Mouse (Mus musculus): ENCODE results near the gene Dusp12.

The Dusp12 gene

GRCm38 (mm10) chr1:170858872-170859271 is 26.5 kb downstream of the Dusp12 start:
- no peak for DNase-seq

GRCm38 (mm10) chr1:170857369-170857768 is 28.0 kb downstream of the Dusp12 start:
- peak; percentile 25 for DNase-seq

DNA sequence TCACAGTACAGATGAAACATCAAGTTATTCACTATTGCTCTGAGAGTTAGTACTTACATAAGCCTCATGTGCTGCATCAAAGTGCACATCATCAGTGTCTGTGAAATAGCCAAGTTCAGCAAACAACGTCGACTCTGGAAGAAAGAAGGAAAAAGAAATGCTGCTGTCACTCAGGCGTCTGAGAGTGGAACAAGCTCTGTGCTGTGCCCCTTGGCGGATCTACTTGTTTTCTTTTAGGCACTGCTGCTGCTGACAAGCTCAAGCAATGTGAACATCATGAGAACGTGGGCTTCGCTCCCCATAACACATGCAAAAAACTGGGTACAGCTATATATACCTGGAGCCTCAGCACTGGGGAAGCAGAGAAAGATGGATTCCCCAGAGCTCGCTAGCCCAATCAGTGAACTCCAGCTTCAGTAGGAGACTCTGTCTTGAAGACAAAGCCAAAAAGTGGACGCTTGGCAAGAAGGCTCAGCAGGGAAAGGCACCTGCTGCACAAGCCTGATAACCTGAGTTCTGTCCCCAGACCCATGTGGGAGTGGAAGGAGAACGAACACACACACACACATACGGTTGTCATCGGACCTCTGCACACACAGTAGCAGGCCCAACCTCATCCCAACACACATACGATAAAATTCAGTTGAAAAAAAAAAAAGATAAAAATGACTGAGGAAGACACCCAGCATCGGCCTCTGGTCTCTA is 30.1 kb downstream of the Dusp12 start:
- DNase-seq = no peak

DNA sequence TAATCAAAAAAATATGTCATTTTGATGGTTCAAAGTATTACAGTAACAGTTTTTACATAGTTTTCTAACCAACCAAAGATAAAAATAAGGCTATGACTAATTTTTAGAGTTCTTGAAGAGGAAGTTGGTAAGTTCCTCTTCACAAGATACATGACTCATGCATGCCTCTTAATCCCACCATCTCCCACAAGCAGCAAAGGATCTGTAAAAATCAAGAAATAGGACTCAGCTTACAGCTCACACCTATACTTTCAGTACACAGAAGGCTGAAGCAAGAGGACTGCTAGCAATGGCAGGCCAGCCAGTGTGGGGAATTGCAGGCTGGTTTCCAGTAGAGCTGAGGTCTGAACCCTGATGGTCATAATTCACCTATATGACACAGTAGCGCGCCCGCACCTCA is 31.7 kb downstream of the Dusp12 start:
- no peak for DNase-seq

- no peak for DNase-seq
These were observed 34.4 kb downstream of the Dusp12 start for GRCm38 (mm10) chr1:170850637-170851624.

DNA sequence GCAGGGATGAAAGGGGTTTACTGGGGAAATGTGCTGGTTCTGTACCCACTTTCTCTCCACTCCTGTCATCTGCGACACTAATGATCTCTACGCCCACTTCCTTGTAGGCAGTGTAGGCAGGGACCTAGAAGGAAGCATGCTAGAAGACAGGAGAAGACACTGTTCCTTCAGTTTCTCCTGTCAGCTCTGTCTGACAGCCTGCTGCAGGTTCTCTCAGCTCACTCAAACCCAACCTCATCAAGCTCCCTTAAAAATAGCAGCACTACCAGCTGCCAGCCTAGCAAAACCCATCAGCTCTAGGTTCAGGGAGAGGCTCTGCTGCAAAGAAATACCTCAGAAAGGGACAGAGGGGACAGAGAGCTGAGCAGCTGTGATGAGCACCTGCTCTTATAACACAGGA is 35.3 kb downstream of the Dusp12 start:
- DNase-seq = no peak

DNA sequence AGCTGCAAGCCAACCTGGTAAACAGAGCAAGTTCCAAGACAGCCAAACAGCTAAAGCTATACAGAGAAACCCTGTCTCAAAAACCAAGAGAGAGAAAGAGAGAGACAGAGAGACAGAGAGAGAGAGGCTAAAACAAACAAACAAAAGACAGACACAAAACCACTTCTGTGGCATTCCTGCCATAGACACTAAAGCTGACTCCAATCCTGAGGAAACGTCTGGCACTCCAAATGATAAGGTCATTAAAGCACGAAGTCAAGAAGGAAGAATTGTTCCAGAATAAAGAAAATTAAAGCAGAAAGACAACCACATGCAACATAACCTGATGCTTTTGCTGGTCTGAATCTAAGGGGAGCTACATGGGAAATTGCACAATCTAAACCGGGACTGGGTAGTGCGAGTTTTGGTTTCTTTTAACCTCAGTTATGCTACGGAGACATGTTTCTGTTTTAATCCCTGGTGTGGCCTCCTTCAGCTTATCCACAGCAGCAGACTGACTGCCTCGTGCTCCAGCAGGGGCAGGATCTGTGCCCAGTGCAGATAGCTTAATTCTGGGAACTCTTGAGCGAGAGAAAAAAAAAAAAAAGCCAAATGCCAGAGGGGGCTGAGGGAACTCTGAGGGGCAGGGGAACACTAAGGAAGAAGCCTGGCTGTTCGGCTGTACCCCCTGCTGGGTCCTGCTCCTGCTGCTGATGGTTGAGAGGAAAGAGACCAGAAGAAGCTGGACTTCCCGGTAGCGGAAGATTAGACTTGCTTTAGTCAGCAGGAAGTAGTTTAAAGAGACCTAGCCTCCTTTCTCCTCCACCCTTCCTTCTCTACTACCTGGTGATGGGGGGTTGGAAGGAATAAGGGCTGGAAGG is 39.7 kb downstream of the Dusp12 start:
- no peak for DNase-seq

DNA sequence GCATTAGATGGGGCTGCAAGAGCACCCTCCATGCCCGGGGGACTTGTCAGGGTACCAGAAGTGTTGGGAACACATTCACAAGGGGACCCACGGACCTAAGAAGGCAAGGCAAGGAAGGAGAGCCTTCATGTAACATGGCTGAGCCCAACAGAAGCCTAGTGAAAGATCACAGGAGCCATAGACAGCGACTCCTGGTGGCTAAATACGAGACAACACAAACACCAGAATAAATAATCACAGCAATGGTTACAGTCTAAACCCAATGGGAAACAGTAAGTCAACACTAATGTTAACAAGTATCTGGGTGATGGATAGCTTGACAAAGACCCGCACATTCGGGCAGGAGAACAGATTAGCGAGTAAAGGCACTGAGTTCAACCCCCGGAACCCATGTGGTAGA is 41.0 kb downstream of the Dusp12 start:
- DNase-seq = no peak

DNA sequence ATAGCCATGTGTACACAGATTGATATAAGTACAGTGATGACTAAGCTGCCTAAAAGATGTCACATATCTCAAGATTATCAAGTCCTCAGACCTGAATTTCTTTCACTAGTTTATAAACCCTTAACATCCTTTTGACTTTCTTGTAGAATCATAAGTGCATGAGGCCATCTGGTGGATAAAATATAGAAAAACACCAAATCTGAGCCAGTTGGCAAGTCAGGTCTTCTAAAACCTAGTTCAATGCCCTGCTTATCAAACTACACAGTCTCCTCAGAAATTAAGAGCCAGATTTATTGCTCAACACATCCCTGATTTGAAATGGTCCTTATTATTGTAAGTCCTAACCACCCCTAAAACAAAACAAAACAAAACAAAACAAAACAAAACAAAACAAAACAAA is 45.7 kb downstream of the Dusp12 start:
- DNase-seq = no peak

- DNase-seq = peak; percentile 8
These were observed 50.6 kb downstream of the Dusp12 start for GRCm38 (mm10) chr1:170834756-170835155.

DNA sequence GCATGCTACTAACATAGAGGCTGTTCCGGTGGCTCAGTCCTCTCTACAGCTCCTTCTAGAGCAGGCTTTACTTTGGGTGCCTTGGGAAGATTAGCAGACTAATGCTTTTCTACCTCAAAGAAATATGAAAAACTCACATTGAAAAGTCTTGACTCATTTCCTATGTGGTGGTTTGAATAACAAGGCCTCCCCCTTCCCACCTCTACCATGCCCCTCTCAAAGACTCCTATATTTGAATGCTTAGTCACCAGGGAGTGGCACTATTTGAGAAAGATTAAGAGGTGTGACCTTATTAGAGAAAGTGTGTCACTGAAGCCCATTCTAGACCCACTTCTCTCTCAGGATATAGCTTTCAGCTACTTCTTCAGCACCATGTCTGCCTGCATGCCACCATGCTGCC is 55.6 kb downstream of the Dusp12 start:
- no peak for DNase-seq

DNA sequence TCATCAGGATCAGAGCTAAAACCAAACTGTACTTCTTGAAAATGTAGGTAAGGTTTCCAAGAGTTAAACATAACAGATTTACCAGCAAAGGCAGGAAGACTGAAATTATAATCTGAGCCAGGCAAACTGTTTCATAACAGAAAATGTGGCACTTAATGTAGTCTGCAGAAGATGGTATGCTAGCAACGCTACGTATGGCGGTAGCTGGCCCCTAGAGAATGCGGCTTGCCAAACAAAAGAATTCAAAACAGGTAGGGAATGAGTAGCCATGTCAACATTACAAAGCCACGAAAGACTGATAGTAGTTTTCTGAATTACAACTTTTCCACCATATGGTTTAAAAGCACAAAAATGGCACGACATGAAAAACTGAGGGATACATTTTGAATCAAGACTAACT is 56.0 kb downstream of the Dusp12 start:
- no peak for DNase-seq

Measured in cerebellum, adult 11 months (tissue).